8 mouse cellular contexts compared by ENCODE assay signal in the genomic region with DNA sequence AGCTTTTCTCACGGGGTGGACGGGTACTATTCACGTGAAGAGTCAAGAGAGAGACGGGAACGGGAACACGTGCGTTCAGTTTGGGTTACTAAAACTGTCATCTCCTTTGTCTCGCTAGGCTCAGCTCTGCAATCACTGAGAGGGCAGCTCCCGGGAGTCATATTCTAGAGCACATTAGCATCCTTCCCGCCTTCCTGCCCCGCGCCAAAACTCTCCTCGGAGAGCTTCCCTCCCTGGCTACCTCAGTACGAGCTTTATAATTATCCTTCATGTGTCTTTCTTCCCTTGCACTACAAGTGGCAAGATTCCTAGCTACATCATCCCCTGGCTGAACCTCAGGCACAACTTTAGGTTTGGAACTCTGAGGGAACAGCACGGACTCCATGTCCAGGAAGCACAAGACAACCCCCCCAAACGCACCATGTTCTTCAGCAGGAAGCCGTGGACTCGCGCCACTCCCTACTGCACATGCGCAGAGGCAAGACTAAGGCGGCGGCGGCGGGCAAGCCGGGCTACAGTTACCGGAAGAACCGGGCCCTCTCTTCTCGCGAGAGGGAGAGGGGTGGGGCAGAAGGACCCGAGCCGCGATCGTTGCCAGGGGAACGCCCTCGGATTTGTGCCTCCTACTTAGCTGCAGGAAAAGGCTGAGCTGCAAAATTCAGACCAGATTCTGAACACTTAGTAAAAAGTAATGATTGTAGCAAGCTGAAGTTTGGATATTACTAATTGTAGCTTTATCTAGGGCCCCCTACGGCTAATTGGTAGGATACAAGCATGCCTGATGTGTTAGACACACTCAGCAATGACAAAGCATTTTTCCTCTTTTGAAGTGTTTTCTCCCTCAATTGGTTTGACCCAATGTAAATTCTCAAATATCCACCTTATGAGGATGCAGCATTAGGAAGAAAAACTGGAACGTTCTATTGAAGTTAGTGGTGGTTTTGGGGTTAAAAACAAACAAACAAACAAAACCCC. TPM values are rescaled to one million over a fixed set of nuclear protein-coding genes. Genes with fewer than 3 reads are reported as not detected.
DNase-seq lines count a peak whose midpoint lies in the region; ATAC-seq lines count a peak whose summit lies in the region.

A gene (minus strand): TSS at position 519 of the 975 bp plus-strand sequence.
A gene (plus strand): TSS at position 585 of the 975 bp plus-strand sequence.

- peaks cover 9% of the 10 kb centered on the region for H3K4me1 ChIP-seq in hindbrain, embryonic 15.5 days (replicated peaks)

- WGBS in hindbrain, embryonic 15.5 days, result under 1% methylated on average over 37 of the region's 37 CpGs

- H3K9ac ChIP-seq in hindbrain, embryonic 15.5 days, result peak within 1 kb of the TSS; percentile 85

- H3K27ac ChIP-seq in hindbrain, embryonic 15.5 days (replicated peaks), result peak within 1 kb of the TSS; percentile 96

- H3K4me2 ChIP-seq in hindbrain, embryonic 15.5 days, result peak within 1 kb of the TSS; percentile 86

- H3K4me3 ChIP-seq in hindbrain, embryonic 15.5 days, result peak within 1 kb of the TSS; percentile 73

- H3K36me3 ChIP-seq in hindbrain, embryonic 15.5 days, result peaks cover 9% of the 10 kb centered on the region; the same call in 1 of the 2 replicates

- H3K27me3 ChIP-seq in hindbrain, embryonic 15.5 days, result no peaks in the 10 kb centered on the region

- ATAC-seq in hindbrain, embryonic 15.5 days (ENCODE audit: low FRiP score, low read depth), result peak; percentile 99

- no peaks in the 10 kb centered on the region for H3K9me3 ChIP-seq in hindbrain, embryonic 15.5 days

- DNase-seq in T-cell, adult 2 months (ENCODE audit: low spot score), result peak; percentile 99
- peak; percentile 98 for DNase-seq in cerebellum, postnatal 36 days
- DNase-seq in frontal cortex, postnatal 36 days (ENCODE audit: low spot score in 2 of 2), result peak; percentile 99
- DNase-seq in left cerebral cortex, adult 11 months (ENCODE audit: low spot score), result peak; percentile 98
- DNase-seq in lung, postnatal 4 days, result peak; percentile 100
- DNase-seq in retina, postnatal 7 days (ENCODE audit: low read depth, low spot score), result peak; percentile 97
- DNase-seq in urinary bladder, adult 2 months (ENCODE audit: low spot score), result peak; percentile 95

RNA-seq across cellular contexts. Expression of the first gene that starts in this region (rescaled TPM):
- polyA plus RNA-seq in hindbrain, embryonic 15.5 days (2015; fragmentation: Nextera tagmentation; extraction: Ambion mirVana), result 25.4 and 30.3 TPM in 2 replicates
- polyA plus RNA-seq in urinary bladder, adult 2 months (2012; rRNA removed), result 23.8 and 26.2 TPM in 2 replicates

RNA-seq across cellular contexts. Expression of the second gene that starts in this region (rescaled TPM):
- polyA plus RNA-seq in hindbrain, embryonic 15.5 days (2015; fragmentation: Nextera tagmentation; extraction: Ambion mirVana), result 0.22 TPM in 1 of 2 replicates, not detected in the other
- 0.04 and 0.07 TPM in 2 replicates for polyA plus RNA-seq in urinary bladder, adult 2 months (2012; rRNA removed)

Comparison
In these comparisons a context has a peak if more than half of its experiments do, and no peak if none do; other contexts are left out.
1. Peak in every context shown above with its lines: DNase-seq, ATAC-seq, H3K4me3 ChIP-seq and H3K27ac ChIP-seq.